Mouse (Mus musculus): Measurements from ENCODE around the gene 5530400C23Rik. TPM values are rescaled to one million over a fixed set of nuclear protein-coding genes. Genes with fewer than 3 reads are reported as not detected.

The 5530400C23Rik gene
- not detected for polyA plus RNA-seq (2014; fragmentation: Illumina TruSeq; extraction: RNeasy Lipid Tissue Mini Kit (QIAGEN cat#74804))

GRCm38 (mm10) chr6:133291916-133292315, at the start of gene 5530400C23Rik:
Gene 5530400C23Rik (plus strand): TSS chr6:133292216.

Other genes with a start within 250 kb of the 5530400C23Rik start
- gene Tas2r140, start 236.4 kb upstream of the 5530400C23Rik start, polyA plus RNA-seq (2014; fragmentation: Illumina TruSeq; extraction: RNeasy Lipid Tissue Mini Kit (QIAGEN cat#74804)): not detected
- 315 TPM for gene Smim10l1, start 187.3 kb upstream of the 5530400C23Rik start, polyA plus RNA-seq (2014; fragmentation: Illumina TruSeq; extraction: RNeasy Lipid Tissue Mini Kit (QIAGEN cat#74804))

Measured in ovary, adult 10 weeks (tissue).